Mouse (Mus musculus): ENCODE measurements around the gene Kalrn.

DNA sequence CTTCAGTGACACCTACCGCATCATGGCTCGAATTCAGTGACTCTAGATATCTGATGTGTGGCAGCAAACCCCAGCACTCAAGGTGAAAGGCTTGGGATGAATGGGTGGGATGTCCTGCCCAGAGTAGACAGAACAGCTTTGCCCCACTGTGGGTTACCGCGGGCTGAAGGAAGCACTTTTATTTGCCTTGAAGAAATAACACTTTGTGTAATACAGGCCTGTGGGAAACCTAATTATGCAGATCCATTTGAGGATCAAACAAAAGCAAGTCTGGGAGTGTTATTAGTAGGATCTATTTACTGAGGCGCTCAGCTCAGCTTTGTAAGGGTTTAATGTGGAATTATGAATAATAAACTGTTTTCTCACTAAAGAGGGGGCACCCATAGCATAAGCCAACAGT is 406.3 kb downstream of the Kalrn start:
- TF ChIP-seq POLR2A (IDR thresholded peaks at IDR 0.05; ENCODE audit: low read depth, low read length): no peak
- TF ChIP-seq CTCF (IDR thresholded peaks at IDR 0.05; ENCODE audit: extremely low read depth, insufficient read length, insufficient replicate concordance, low read depth, low read length): no peak
